8 mouse cellular contexts compared by ENCODE assay signal in genomic region chr7:144078661-144079060, GRCm38 (mm10).
A peak's percentile ranks its signal among the peaks of the same experiment; 100 is the strongest.
DNase-seq lines count a peak whose midpoint lies in the region; ATAC-seq and TF ChIP-seq lines count a peak whose summit lies in the region.

No protein-coding gene starts in this region.

- 79% methylated on average over 1 of the region's 1 CpGs for WGBS in forebrain, embryonic 11.5 days
- WGBS in forebrain, embryonic 12.5 days = 80% methylated on average over 1 of the region's 1 CpGs
- WGBS in lung, postnatal 0 days = 63% methylated on average over 1 of the region's 1 CpGs

- no peak overlapping the region for H3K9ac ChIP-seq in forebrain, embryonic 11.5 days (ENCODE audit: low read length)
- H3K9ac ChIP-seq in forebrain, embryonic 12.5 days = no peak overlapping the region
- no peak overlapping the region for H3K9ac ChIP-seq in lung, postnatal 0 days (replicated peaks; ENCODE audit: low read depth)

- peak; percentile 69 for DNase-seq in forebrain, embryonic 11.5 days (ENCODE audit: low spot score)
- DNase-seq in lung, postnatal 0 days (ENCODE audit: low spot score) = peak; percentile 34
- no peak for DNase-seq in lung, postnatal 25 days (ENCODE audit: low spot score)
- peak; percentile 71 for DNase-seq in retina, embryonic 14.5 days (ENCODE audit: low spot score)
- no peak for DNase-seq in urinary bladder, postnatal 25 days (ENCODE audit: low spot score)
- DNase-seq in Muller cell, postnatal 12 days (ENCODE audit: inconsistent ontology term) = no peak

- TF ChIP-seq POLR2A in cortical plate, adult 2 months (IDR thresholded peaks at IDR 0.05; ENCODE audit: extremely low read depth, insufficient read depth, low read length) = no peak

- no peak overlapping the region for H3K27ac ChIP-seq in forebrain, embryonic 11.5 days (ENCODE audit: low read depth, low read length)
- no peak overlapping the region for H3K27ac ChIP-seq in forebrain, embryonic 12.5 days
- no peak overlapping the region for H3K27ac ChIP-seq in lung, postnatal 0 days (ENCODE audit: low read length)
- no peak overlapping the region for H3K27ac ChIP-seq in cortical plate, adult 2 months (ENCODE audit: insufficient read depth, low read length)

- H3K4me2 ChIP-seq in forebrain, embryonic 11.5 days (ENCODE audit: low read depth, low read length, severe bottlenecking) = no peak overlapping the region
- H3K4me2 ChIP-seq in forebrain, embryonic 12.5 days = no peak overlapping the region
- H3K4me2 ChIP-seq in lung, postnatal 0 days (replicated peaks; ENCODE audit: low read depth, low read length) = no peak overlapping the region

- no peaks in the 10 kb centered on the region for H3K4me1 ChIP-seq in forebrain, embryonic 11.5 days (replicated peaks; ENCODE audit: control insufficient read depth, insufficient read depth, low read length)
- no peaks in the 10 kb centered on the region for H3K4me1 ChIP-seq in forebrain, embryonic 12.5 days
- no peaks in the 10 kb centered on the region for H3K4me1 ChIP-seq in lung, postnatal 0 days (ENCODE audit: insufficient read depth, low read depth, low read length)
- H3K4me1 ChIP-seq in cortical plate, adult 2 months (ENCODE audit: control insufficient read depth, insufficient read depth, low read length) = no peaks in the 10 kb centered on the region

- no peak for ATAC-seq in forebrain, embryonic 11.5 days (replicated peaks; ENCODE audit: low FRiP score)
- ATAC-seq in forebrain, embryonic 12.5 days (ENCODE audit: low FRiP score) = no peak
- no peak for ATAC-seq in lung, postnatal 0 days

- no peak for TF ChIP-seq EP300 in lung, postnatal 0 days (IDR thresholded peaks at IDR 0.05)

- peak; percentile 66 for TF ChIP-seq CTCF in lung, postnatal 0 days (IDR thresholded peaks at IDR 0.05)
- peak; percentile 37; the same call in 1 of the 2 replicates for TF ChIP-seq CTCF in cortical plate, adult 2 months (IDR thresholded peaks at IDR 0.05; ENCODE audit: extremely low read depth, insufficient read depth, low read length)

- no peaks in the 10 kb centered on the region for H3K9me3 ChIP-seq in forebrain, embryonic 11.5 days (ENCODE audit: control insufficient read depth, low read length)
- no peaks in the 10 kb centered on the region for H3K9me3 ChIP-seq in forebrain, embryonic 12.5 days
- H3K9me3 ChIP-seq in lung, postnatal 0 days (ENCODE audit: low read length) = no peaks in the 10 kb centered on the region

- H3K4me3 ChIP-seq in forebrain, embryonic 11.5 days (ENCODE audit: low read depth, low read length) = no peak overlapping the region
- no peak overlapping the region for H3K4me3 ChIP-seq in forebrain, embryonic 12.5 days (replicated peaks)
- no peak overlapping the region for H3K4me3 ChIP-seq in lung, postnatal 0 days (ENCODE audit: low read depth, low read length)
- no peak overlapping the region for H3K4me3 ChIP-seq in cortical plate, adult 2 months (ENCODE audit: insufficient read depth, low read length)

- H3K36me3 ChIP-seq in forebrain, embryonic 11.5 days (ENCODE audit: control insufficient read depth, insufficient read depth, low read length) = no peaks in the 10 kb centered on the region
- H3K36me3 ChIP-seq in forebrain, embryonic 12.5 days (replicated peaks) = no peaks in the 10 kb centered on the region
- no peaks in the 10 kb centered on the region for H3K36me3 ChIP-seq in lung, postnatal 0 days (ENCODE audit: insufficient read depth, low read length)

- H3K27me3 ChIP-seq in forebrain, embryonic 11.5 days (ENCODE audit: control insufficient read depth, insufficient read depth, low read length) = no peaks in the 10 kb centered on the region
- H3K27me3 ChIP-seq in forebrain, embryonic 12.5 days = no peaks in the 10 kb centered on the region
- no peaks in the 10 kb centered on the region for H3K27me3 ChIP-seq in lung, postnatal 0 days (replicated peaks; ENCODE audit: insufficient read depth, low read length)

Comparison
In these comparisons a context has a peak if more than half of its experiments do, and no peak if none do; other contexts are left out.
1. DNase-seq: peak in forebrain, embryonic 11.5 days (single experiment), lung, postnatal 0 days (single experiment) and retina, embryonic 14.5 days (single experiment); none in lung, postnatal 25 days (single experiment), urinary bladder, postnatal 25 days (single experiment) and Muller cell, postnatal 12 days (single experiment).